ENCODE assay signal across 7 mouse cellular contexts in genomic region chr4:155943534-155944249, GRCm38 (mm10). TPM values are rescaled to one million over a fixed set of nuclear protein-coding genes. Genes with fewer than 3 reads are reported as not detected.
DNase-seq lines count a peak whose midpoint lies in the region; ATAC-seq lines count a peak whose summit lies in the region.

Gene Ube2j2, plus strand, starts transcription at chr4:155943831.

- H3K27me3 ChIP-seq in embryonic facial prominence, embryonic 12.5 days, result no peaks in the 10 kb centered on the region
- no peaks in the 10 kb centered on the region for H3K27me3 ChIP-seq in limb, embryonic 11.5 days (ENCODE audit: control insufficient read depth, insufficient read depth, low read length)
- no peaks in the 10 kb centered on the region for H3K27me3 ChIP-seq in midbrain, embryonic 14.5 days (ENCODE audit: control insufficient read depth, insufficient read depth, low read length)

- H3K4me3 ChIP-seq in embryonic facial prominence, embryonic 12.5 days, result peak within 1 kb of the TSS; percentile 99
- H3K4me3 ChIP-seq in limb, embryonic 11.5 days (ENCODE audit: low read depth, low read length), result peak within 1 kb of the TSS; percentile 89
- peak within 1 kb of the TSS; percentile 91 for H3K4me3 ChIP-seq in midbrain, embryonic 14.5 days (replicated peaks; ENCODE audit: low read depth, low read length)

- H3K36me3 ChIP-seq in embryonic facial prominence, embryonic 12.5 days, result peaks cover 9% of the 10 kb centered on the region; the same call in 1 of the 2 replicates
- H3K36me3 ChIP-seq in limb, embryonic 11.5 days (ENCODE audit: control insufficient read depth, insufficient read depth, low read length), result peaks cover 7% of the 10 kb centered on the region; the same call in 1 of the 2 replicates
- peaks cover 12% of the 10 kb centered on the region; the same call in 1 of the 2 replicates for H3K36me3 ChIP-seq in midbrain, embryonic 14.5 days (ENCODE audit: control insufficient read depth, insufficient read depth, low read length)

- peak; percentile 95 for DNase-seq in adrenal gland, postnatal 25 days
- DNase-seq in heart, adult 11 months, result peak; percentile 100
- peak; percentile 98 for DNase-seq in kidney, adult 18-20 months
- peak; percentile 98 for DNase-seq in limb, embryonic 11.5 days (ENCODE audit: low spot score)
- DNase-seq in midbrain, embryonic 14.5 days, result peak; percentile 96
- DNase-seq in spleen, adult 18-20 months, result peak; percentile 86 to 94

- no peaks in the 10 kb centered on the region for H3K9me3 ChIP-seq in embryonic facial prominence, embryonic 12.5 days
- H3K9me3 ChIP-seq in limb, embryonic 11.5 days (ENCODE audit: control insufficient read depth, low read length), result no peaks in the 10 kb centered on the region
- no peaks in the 10 kb centered on the region for H3K9me3 ChIP-seq in midbrain, embryonic 14.5 days (ENCODE audit: control insufficient read depth, low read length)

- peak within 1 kb of the TSS; percentile 94 for H3K9ac ChIP-seq in embryonic facial prominence, embryonic 12.5 days
- H3K9ac ChIP-seq in limb, embryonic 11.5 days (ENCODE audit: low read length), result peak within 1 kb of the TSS; percentile 93
- H3K9ac ChIP-seq in midbrain, embryonic 14.5 days (replicated peaks; ENCODE audit: low read length), result peak within 1 kb of the TSS; percentile 78

- peaks cover 16% of the 10 kb centered on the region for H3K4me1 ChIP-seq in embryonic facial prominence, embryonic 12.5 days
- H3K4me1 ChIP-seq in limb, embryonic 11.5 days (ENCODE audit: control insufficient read depth, insufficient read depth, low read length), result peaks cover 7% of the 10 kb centered on the region
- H3K4me1 ChIP-seq in midbrain, embryonic 14.5 days (ENCODE audit: control insufficient read depth, insufficient read depth, low read length), result peaks cover 14% of the 10 kb centered on the region

- H3K27ac ChIP-seq in embryonic facial prominence, embryonic 12.5 days, result peak within 1 kb of the TSS; percentile 71
- H3K27ac ChIP-seq in limb, embryonic 11.5 days (replicated peaks; ENCODE audit: low read depth, low read length), result peak within 1 kb of the TSS; percentile 63
- H3K27ac ChIP-seq in midbrain, embryonic 14.5 days (replicated peaks; ENCODE audit: low read depth, low read length), result peak within 1 kb of the TSS; percentile 86

- ATAC-seq in embryonic facial prominence, embryonic 12.5 days (ENCODE audit: insufficient number of reproducible peaks, insufficient read depth, low FRiP score, low TSS enrichment), result peak; percentile 98
- ATAC-seq in limb, embryonic 11.5 days (ENCODE audit: insufficient number of reproducible peaks, low FRiP score, low TSS enrichment, low read depth), result peak; percentile 94
- peak; percentile 97 for ATAC-seq in midbrain, embryonic 14.5 days (ENCODE audit: low FRiP score, low TSS enrichment)

- H3K4me2 ChIP-seq in embryonic facial prominence, embryonic 12.5 days (replicated peaks), result peak within 1 kb of the TSS; percentile 83
- peak within 1 kb of the TSS; percentile 94 for H3K4me2 ChIP-seq in limb, embryonic 11.5 days (ENCODE audit: low read depth, severe bottlenecking)
- peak within 1 kb of the TSS; percentile 96 for H3K4me2 ChIP-seq in midbrain, embryonic 14.5 days (ENCODE audit: low read length)

- under 1% methylated on average over 84 of the region's 85 CpGs for WGBS in embryonic facial prominence, embryonic 12.5 days
- under 1% methylated on average over 85 of the region's 85 CpGs for WGBS in limb, embryonic 11.5 days
- under 1% methylated on average over 83 of the region's 85 CpGs for WGBS in midbrain, embryonic 14.5 days

RNA-seq across cellular contexts. Expression of gene Ube2j2, which starts in this region (rescaled TPM):
- total RNA-seq in adrenal gland, postnatal 25 days (2021), result 71.7 and 76.6 TPM in 2 replicates
- polyA plus RNA-seq in embryonic facial prominence, embryonic 12.5 days (2016; fragmentation: Nextera tagmentation; extraction: Ambion mirVana), result 158 and 160 TPM in 2 replicates
- 163 and 169 TPM in 2 replicates for polyA plus RNA-seq in limb, embryonic 11.5 days (2014; fragmentation: Nextera tagmentation; extraction: Ambion mirVana)
- 131 and 138 TPM in 2 replicates for polyA plus RNA-seq in midbrain, embryonic 14.5 days (2014; fragmentation: Nextera tagmentation; extraction: Ambion mirVana)

Comparison
In these comparisons a context has a peak if more than half of its experiments do, and no peak if none do; other contexts are left out.
1. Peak in every context shown above with its lines: DNase-seq, ATAC-seq, H3K4me3 ChIP-seq and H3K27ac ChIP-seq.